Mouse (Mus musculus): ENCODE data around the gene Dennd2a. TPM values are rescaled to one million over a fixed set of nuclear protein-coding genes. Genes with fewer than 3 reads are reported as not detected.

Gene Dennd2a
- polyA plus RNA-seq, 1 experiment from 2014 or later = 4.7 TPM

- no peak overlapping the region for H3K4me3 ChIP-seq (ENCODE audit: low read depth, low read length)
- TF ChIP-seq EP300 (optimal IDR thresholded peaks at IDR 0.05) (no peak), CTCF (IDR thresholded peaks at IDR 0.05; ENCODE audit: low read depth) (no peak)
- no peak for DNase-seq (ENCODE audit: low spot score)
- H3K27ac ChIP-seq (replicated peaks) = no peak overlapping the region
- no peak for ATAC-seq (ENCODE audit: low FRiP score, low TSS enrichment)
- no peaks in the 10 kb centered on the region for H3K27me3 ChIP-seq (ENCODE audit: control insufficient read depth, insufficient read depth, low read length)
- H3K4me1 ChIP-seq (replicated peaks; ENCODE audit: control insufficient read depth, insufficient read depth) = peaks cover 4% of the 10 kb centered on the region; the same call in 1 of the 2 replicates
- H3K36me3 ChIP-seq (ENCODE audit: control insufficient read depth, insufficient read depth, low read length) = no peaks in the 10 kb centered on the region
- H3K9ac ChIP-seq (ENCODE audit: low read length) = no peak overlapping the region
- no peak overlapping the region for H3K4me2 ChIP-seq (replicated peaks; ENCODE audit: low read depth)
- no peaks in the 10 kb centered on the region for H3K9me3 ChIP-seq (ENCODE audit: control insufficient read depth, low read length)
These were observed 22.7 kb downstream of the Dennd2a start for GRCm38 (mm10) chr6:39534944-39535343.

- H3K4me3 ChIP-seq (ENCODE audit: low read depth, low read length) = no peak overlapping the region
- no peaks in the 10 kb centered on the region for H3K36me3 ChIP-seq (ENCODE audit: control insufficient read depth, insufficient read depth, low read length)
- H3K9me3 ChIP-seq (ENCODE audit: control insufficient read depth, low read length) = no peaks in the 10 kb centered on the region
- DNase-seq (ENCODE audit: low spot score) = peak; percentile 41
- H3K27ac ChIP-seq (replicated peaks) = peak overlapping the region; percentile 65
- WGBS = 35% methylated on average over 12 of the region's 12 CpGs
- no peaks in the 10 kb centered on the region for H3K27me3 ChIP-seq (ENCODE audit: control insufficient read depth, insufficient read depth, low read length)
- 0 out of 2 replicates have a peak, but pooled peaks cover 2% of the 10 kb centered on the region for H3K4me1 ChIP-seq (replicated peaks; ENCODE audit: control insufficient read depth, insufficient read depth)
- peak; percentile 66; the same call in 1 of the 2 replicates for ATAC-seq (ENCODE audit: low FRiP score, low TSS enrichment)
- no peak for TF ChIP-seq CTCF (IDR thresholded peaks at IDR 0.05; ENCODE audit: low read depth)
- no peak for TF ChIP-seq EP300 (optimal IDR thresholded peaks at IDR 0.05)
- 0 out of 2 replicates have a peak overlapping the region, but pooled peaks have one; percentile 18 for H3K9ac ChIP-seq (ENCODE audit: low read length)
- H3K4me2 ChIP-seq (replicated peaks; ENCODE audit: low read depth) = 0 out of 2 replicates have a peak overlapping the region, but pooled peaks have one; percentile 3
These were observed 28.8 kb downstream of the Dennd2a start for GRCm38 (mm10) chr6:39528671-39529535.

GRCm38 (mm10) chr6:39527811-39528210 lies 29.9 kb downstream of the Dennd2a start:
- no peak overlapping the region for H3K4me2 ChIP-seq (replicated peaks; ENCODE audit: low read depth)
- H3K36me3 ChIP-seq (ENCODE audit: control insufficient read depth, insufficient read depth, low read length) = no peaks in the 10 kb centered on the region
- H3K4me1 ChIP-seq (replicated peaks; ENCODE audit: control insufficient read depth, insufficient read depth) = 0 out of 2 replicates have a peak, but pooled peaks cover 2% of the 10 kb centered on the region
- H3K27me3 ChIP-seq (ENCODE audit: control insufficient read depth, insufficient read depth, low read length) = no peaks in the 10 kb centered on the region
- no peak overlapping the region for H3K27ac ChIP-seq (replicated peaks)
- DNase-seq (ENCODE audit: low spot score) (no peak), ATAC-seq (ENCODE audit: low FRiP score, low TSS enrichment) (no peak)
- no peak overlapping the region for H3K9ac ChIP-seq (ENCODE audit: low read length)
- no peak for TF ChIP-seq CTCF (IDR thresholded peaks at IDR 0.05; ENCODE audit: low read depth)
- no peak overlapping the region for H3K4me3 ChIP-seq (ENCODE audit: low read depth, low read length)
- H3K9me3 ChIP-seq (ENCODE audit: control insufficient read depth, low read length) = no peaks in the 10 kb centered on the region
- WGBS = 65% methylated on average over 4 of the region's 4 CpGs

- TF ChIP-seq CTCF (IDR thresholded peaks at IDR 0.05; ENCODE audit: low read depth) = no peak
- TF ChIP-seq EP300 (optimal IDR thresholded peaks at IDR 0.05) = no peak
- H3K4me3 ChIP-seq (ENCODE audit: low read depth, low read length) = no peak overlapping the region
- H3K27ac ChIP-seq (replicated peaks) = no peak overlapping the region
- no peaks in the 10 kb centered on the region for H3K27me3 ChIP-seq (ENCODE audit: control insufficient read depth, insufficient read depth, low read length)
- H3K9me3 ChIP-seq (ENCODE audit: control insufficient read depth, low read length) = no peaks in the 10 kb centered on the region
- DNase-seq (ENCODE audit: low spot score) (no peak), ATAC-seq (ENCODE audit: low FRiP score, low TSS enrichment) (peak; percentile 44)
- 0 out of 2 replicates have a peak, but pooled peaks cover 2% of the 10 kb centered on the region for H3K4me1 ChIP-seq (replicated peaks; ENCODE audit: control insufficient read depth, insufficient read depth)
- H3K9ac ChIP-seq (ENCODE audit: low read length) = no peak overlapping the region
- WGBS = 83% methylated on average over 7 of the region's 7 CpGs
- H3K36me3 ChIP-seq (ENCODE audit: control insufficient read depth, insufficient read depth, low read length) = no peaks in the 10 kb centered on the region; the same call in 1 of the 2 replicates
- no peak overlapping the region for H3K4me2 ChIP-seq (replicated peaks; ENCODE audit: low read depth)
These were observed 30.3 kb downstream of the Dennd2a start for GRCm38 (mm10) chr6:39527337-39527784.

GRCm38 (mm10) chr6:39526797-39527196 lies 30.9 kb downstream of the Dennd2a start:
- Histone ChIP-seq H3K4me2 (replicated peaks; ENCODE audit: low read depth) (no peak overlapping the region), H3K27ac (replicated peaks) (no peak overlapping the region), H3K4me1 (replicated peaks; ENCODE audit: control insufficient read depth, insufficient read depth) (0 out of 2 replicates have a peak, but pooled peaks cover 2% of the 10 kb centered on the region), H3K9ac (ENCODE audit: low read length) (no peak overlapping the region), H3K36me3 (ENCODE audit: control insufficient read depth, insufficient read depth, low read length) (no peaks in the 10 kb centered on the region; the same call in 1 of the 2 replicates), H3K27me3 (ENCODE audit: control insufficient read depth, insufficient read depth, low read length) (no peaks in the 10 kb centered on the region), H3K9me3 (ENCODE audit: control insufficient read depth, low read length) (no peaks in the 10 kb centered on the region), H3K4me3 (ENCODE audit: low read depth, low read length) (no peak overlapping the region)
- ATAC-seq (ENCODE audit: low FRiP score, low TSS enrichment) (no peak), DNase-seq (ENCODE audit: low spot score) (no peak)
- TF ChIP-seq EP300 (optimal IDR thresholded peaks at IDR 0.05) = no peak
- no peak for TF ChIP-seq CTCF (IDR thresholded peaks at IDR 0.05; ENCODE audit: low read depth)
- 82% methylated on average over 8 of the region's 10 CpGs for WGBS

GRCm38 (mm10) chr6:39523161-39523560 lies 34.5 kb downstream of the Dennd2a start:
- Histone ChIP-seq H3K9me3 (ENCODE audit: control insufficient read depth, low read length) (no peaks in the 10 kb centered on the region), H3K9ac (ENCODE audit: low read length) (no peak overlapping the region), H3K4me3 (ENCODE audit: low read depth, low read length) (no peak overlapping the region), H3K36me3 (ENCODE audit: control insufficient read depth, insufficient read depth, low read length) (peaks cover 5% of the 10 kb centered on the region; the same call in 1 of the 2 replicates), H3K4me1 (replicated peaks; ENCODE audit: control insufficient read depth, insufficient read depth) (0 out of 2 replicates have a peak, but pooled peaks cover under 1% of the 10 kb centered on the region), H3K27ac (replicated peaks) (no peak overlapping the region; the same call in 1 of the 2 replicates), H3K27me3 (ENCODE audit: control insufficient read depth, insufficient read depth, low read length) (no peaks in the 10 kb centered on the region), H3K4me2 (replicated peaks; ENCODE audit: low read depth) (no peak overlapping the region)
- DNase-seq (ENCODE audit: low spot score) = no peak
- 0 out of 2 replicates have a peak, but pooled peaks have one; percentile 16 for ATAC-seq (ENCODE audit: low FRiP score, low TSS enrichment)
- TF ChIP-seq CTCF (IDR thresholded peaks at IDR 0.05; ENCODE audit: low read depth) (no peak), EP300 (optimal IDR thresholded peaks at IDR 0.05) (no peak)
- 92% methylated on average over 13 of the region's 13 CpGs for WGBS
